Mouse (Mus musculus): ENCODE results near the gene Gm6583. TPM values are rescaled to one million over a fixed set of nuclear protein-coding genes. Genes with fewer than 3 reads are reported as not detected.

Gm6583 gene
- total RNA-seq (2021) = under 1 TPM in 1 of 2 experiments, not detected in 1; 0.15 TPM

- intact Hi-C loops (cut with DNase I) = no loop called here
- no peak for DNase-seq (ENCODE audit: extremely low spot score in 1 of 2, low spot score in 2 of 2)
Observed at GRCm38 (mm10) chr5:112355910-112356309, at the start of gene Gm6583. Gm6583 (minus strand) TSS chr5:112356033.

GRCm38 (mm10) chr5:112402437-112402836 lies 46.6 kb upstream of the Gm6583 start:
- intact Hi-C loops (cut with DNase I) = no loop called here
- no peak for DNase-seq (ENCODE audit: extremely low spot score in 1 of 2, low spot score in 2 of 2)

GRCm38 (mm10) chr5:112399284-112399683 lies 43.5 kb upstream of the Gm6583 start:
- DNase-seq (ENCODE audit: extremely low spot score in 1 of 2, low spot score in 2 of 2) = no peak
- intact Hi-C loops (cut with DNase I) = no loop called here

- DNase-seq (ENCODE audit: extremely low spot score in 1 of 2, low spot score in 2 of 2) = peak in 1 of 2 experiments; percentile 27
- intact Hi-C loops (cut with DNase I) = no loop called here
Observed at GRCm38 (mm10) chr5:112396066-112396465, 40.2 kb upstream of the Gm6583 start.

- intact Hi-C loops (cut with DNase I) = no loop called here
- DNase-seq (ENCODE audit: extremely low spot score in 1 of 2, low spot score in 2 of 2) = peak; percentile 80 to 87
Observed at GRCm38 (mm10) chr5:112394779-112395443, 39.1 kb upstream of the Gm6583 start, which contains the start of gene Asphd2. Asphd2 (minus strand) TSS chr5:112394866.

- no peak for DNase-seq (ENCODE audit: extremely low spot score in 1 of 2, low spot score in 2 of 2)
- intact Hi-C loops (cut with DNase I) = no loop called here
Observed at GRCm38 (mm10) chr5:112394415-112394763, 38.6 kb upstream of the Gm6583 start.

GRCm38 (mm10) chr5:112393741-112394414 lies 38.0 kb upstream of the Gm6583 start:
- peak in 1 of 2 experiments; percentile 24 for DNase-seq (ENCODE audit: extremely low spot score in 1 of 2, low spot score in 2 of 2)
- intact Hi-C loops (cut with DNase I) = no loop called here

- DNase-seq (ENCODE audit: extremely low spot score in 1 of 2, low spot score in 2 of 2) = peak in 1 of 2 experiments; percentile 45
- intact Hi-C loops (cut with DNase I) = no loop called here
Observed at GRCm38 (mm10) chr5:112391676-112392323, 36.0 kb upstream of the Gm6583 start.

- intact Hi-C loops (cut with DNase I) = no loop called here
- peak in 1 of 2 experiments; percentile 26 for DNase-seq (ENCODE audit: extremely low spot score in 1 of 2, low spot score in 2 of 2)
Observed at GRCm38 (mm10) chr5:112391002-112391401, 35.2 kb upstream of the Gm6583 start.

- intact Hi-C loops (cut with DNase I) = no loop called here
- peak in 1 of 2 experiments; percentile 50 for DNase-seq (ENCODE audit: extremely low spot score in 1 of 2, low spot score in 2 of 2)
Observed at GRCm38 (mm10) chr5:112389352-112389751, 33.5 kb upstream of the Gm6583 start.

GRCm38 (mm10) chr5:112385973-112386372 lies 30.1 kb upstream of the Gm6583 start:
- intact Hi-C loops (cut with DNase I) = no loop called here
- DNase-seq (ENCODE audit: extremely low spot score in 1 of 2, low spot score in 2 of 2) = peak in 1 of 2 experiments; percentile 11

GRCm38 (mm10) chr5:112384805-112385472 lies 29.1 kb upstream of the Gm6583 start:
- no peak for DNase-seq (ENCODE audit: extremely low spot score in 1 of 2, low spot score in 2 of 2)
- intact Hi-C loops (cut with DNase I) = no loop called here

GRCm38 (mm10) chr5:112382641-112383330 lies 27.0 kb upstream of the Gm6583 start:
- DNase-seq (ENCODE audit: extremely low spot score in 1 of 2, low spot score in 2 of 2) = no peak
- intact Hi-C loops (cut with DNase I) = no loop called here

GRCm38 (mm10) chr5:112382042-112382441 lies 26.2 kb upstream of the Gm6583 start:
- DNase-seq (ENCODE audit: extremely low spot score in 1 of 2, low spot score in 2 of 2) = no peak
- intact Hi-C loops (cut with DNase I) = no loop called here

- intact Hi-C loops (cut with DNase I) = no loop called here
Observed at GRCm38 (mm10) chr5:112381154-112381553, 25.3 kb upstream of the Gm6583 start.

GRCm38 (mm10) chr5:112378716-112379115 lies 22.9 kb upstream of the Gm6583 start:
- intact Hi-C loops (cut with DNase I) = no loop called here
- DNase-seq (ENCODE audit: extremely low spot score in 1 of 2, low spot score in 2 of 2) = no peak

More at GRCm38 (mm10) chr5:112381154-112381553, 25.3 kb upstream of the Gm6583 start:
- no peak for DNase-seq (ENCODE audit: extremely low spot score in 1 of 2, low spot score in 2 of 2)

GRCm38 (mm10) chr5:112377380-112377779 lies 21.5 kb upstream of the Gm6583 start:
- no peak for DNase-seq (ENCODE audit: extremely low spot score in 1 of 2, low spot score in 2 of 2)
- intact Hi-C loops (cut with DNase I) = no loop called here

GRCm38 (mm10) chr5:112376111-112376510 lies 20.3 kb upstream of the Gm6583 start:
- intact Hi-C loops (cut with DNase I) = no loop called here

GRCm38 (mm10) chr5:112371933-112372332 lies 16.1 kb upstream of the Gm6583 start:
- peak; percentile 70 to 85 for DNase-seq (ENCODE audit: extremely low spot score in 1 of 2, low spot score in 2 of 2)
- intact Hi-C loops (cut with DNase I) = no loop called here

More at GRCm38 (mm10) chr5:112376111-112376510, 20.3 kb upstream of the Gm6583 start:
- no peak for DNase-seq (ENCODE audit: extremely low spot score in 1 of 2, low spot score in 2 of 2)

Data from left cerebral cortex, postnatal 10 days (tissue).